Mouse (Mus musculus) liver, embryonic 13.5 days (tissue): Measurements from ENCODE around the gene Gm960. TPM values are rescaled to one million over a fixed set of nuclear protein-coding genes. Genes with fewer than 3 reads are reported as not detected.

Experiments
- ATAC-seq: fragments of 200-750 bp; cut with Nextera tagmentation; 2 replicates; pipeline ENCODE4 v1.8.0; 2017; ENCODE audit warnings: low read depth, mild to moderate bottlenecking, moderate number of reproducible peaks, moderate library complexity
- DNase-seq: peaks from one replicate; pipeline ENCODE4 v3.0.0; 2022
- H3K27ac ChIP-seq: fragments of 300-500 bp; sonication (generic); 2 replicates; pipeline ENCODE4 v1.5.1; 2015; ENCODE audit warnings: moderate library complexity, mild to moderate bottlenecking, inconsistent platforms
- H3K27me3 ChIP-seq: fragments of 300-500 bp; sonication (generic); 2 replicates; pipeline ENCODE4 v1.6.1; 2015; ENCODE audit warnings: mild to moderate bottlenecking, inconsistent platforms
- H3K36me3 ChIP-seq: fragments of 300-500 bp; sonication (generic); 2 replicates; pipeline ENCODE4 v1.6.1; 2015; ENCODE audit warnings: mild to moderate bottlenecking, inconsistent platforms
- H3K4me1 ChIP-seq: fragments of 300-500 bp; sonication (generic); replicated peaks from 2 replicates; pipeline ENCODE4 v1.6.1; 2015; ENCODE audit warnings: inconsistent platforms
- H3K4me2 ChIP-seq: fragments of 300-500 bp; sonication (generic); 2 replicates; pipeline ENCODE4 v1.6.1; 2015; ENCODE audit warnings: inconsistent platforms, mild to moderate bottlenecking, moderate library complexity
- H3K4me3 ChIP-seq: fragments of 300-500 bp; sonication (generic); replicated peaks from 2 replicates; pipeline ENCODE4 v1.5.1; 2015; ENCODE audit warnings: mild to moderate bottlenecking, inconsistent platforms
- H3K9ac ChIP-seq: fragments of 300-500 bp; sonication (generic); 2 replicates; pipeline ENCODE4 v1.6.1; 2015; ENCODE audit warnings: mild to moderate bottlenecking, inconsistent platforms
- H3K9me3 ChIP-seq: fragments of 300-500 bp; sonication (generic); replicated peaks from 2 replicates; pipeline ENCODE4 v1.6.1; 2016; ENCODE audit warnings: inconsistent platforms
- WGBS: fragments of 180-500 bp; shearing (Covaris S2); methylation state at CpG from one replicate; pipeline ENCODE4 v1.1.7; 2015; ENCODE audit not compliant: insufficient replicate concordance; 5-methylcytosine and 5-hydroxymethylcytosine counted together
- polyA plus RNA-seq: library from polyadenylated mRNA; unstranded; fragments of >200 nt; fragmentation: Nextera tagmentation; extraction: Ambion mirVana; gene quantifications from 2 replicates; pipeline ENCODE4 v1.2.1, GENCODE M21; 2015

Gene Gm960
- 0.79 TPM in 1 of 2 replicates, not detected in the other for polyA plus RNA-seq

- DNase-seq = peak; percentile 13
These were observed at the start of gene Gm960 for GRCm38 (mm10) chr19:4698205-4698677. Gm960 (minus strand) TSS chr19:4698668.

DNA sequence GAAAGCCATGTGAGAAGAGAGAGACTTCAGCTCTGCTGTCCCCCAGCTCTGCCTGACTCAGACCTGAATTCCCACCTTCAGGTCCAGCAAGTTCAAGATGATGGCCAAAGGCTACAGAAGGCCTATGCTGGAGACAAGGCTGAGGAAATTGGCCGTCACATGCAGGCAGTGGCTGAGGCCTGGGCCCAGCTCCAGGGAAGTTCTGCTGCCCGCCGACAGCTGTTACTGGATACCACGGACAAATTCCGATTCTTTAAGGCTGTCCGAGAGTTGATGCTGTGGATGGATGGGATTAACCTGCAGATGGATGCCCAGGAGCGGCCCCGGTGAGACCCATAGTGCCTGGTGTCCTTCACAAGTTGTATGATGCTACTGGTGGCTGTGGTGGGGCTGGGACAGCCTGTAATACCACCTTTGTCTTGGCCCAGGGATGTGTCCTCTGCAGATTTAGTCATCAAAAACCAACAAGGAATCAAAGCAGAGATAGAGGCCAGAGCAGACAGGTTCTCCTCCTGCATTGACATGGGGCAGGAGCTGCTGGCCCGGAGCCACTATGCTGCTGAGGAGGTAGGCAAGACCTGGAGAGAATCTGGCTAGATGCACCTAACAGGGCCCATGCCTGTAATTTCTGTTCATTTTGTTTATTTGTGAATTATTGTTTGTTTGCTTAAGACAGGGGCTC, 49.3 kb upstream of the Gm960 start:
- Histone ChIP-seq H3K27me3 (no peaks in the 10 kb centered on the region), H3K4me3 (no peak overlapping the region), H3K4me2 (no peak overlapping the region), H3K4me1 (no peaks in the 10 kb centered on the region; the same call in 1 of the 2 replicates), H3K36me3 (no peaks in the 10 kb centered on the region), H3K9me3 (no peaks in the 10 kb centered on the region), H3K27ac (no peak overlapping the region), H3K9ac (no peak overlapping the region)
- 81% methylated on average over 9 of the region's 9 CpGs for WGBS
- no peak for ATAC-seq
- no peak for DNase-seq

More at GRCm38 (mm10) chr19:4698205-4698677, at the start of gene Gm960:
- H3K36me3 ChIP-seq = no peaks in the 10 kb centered on the region
- ATAC-seq = no peak
- no peak within 1 kb of the TSS for H3K9ac ChIP-seq
- no peaks in the 10 kb centered on the region for H3K9me3 ChIP-seq
- H3K4me2 ChIP-seq = peak within 1 kb of the TSS; percentile 61
- H3K4me3 ChIP-seq = peak within 1 kb of the TSS; percentile 50
- H3K27ac ChIP-seq = no peak within 1 kb of the TSS
- H3K27me3 ChIP-seq = peaks cover 64% of the 10 kb centered on the region
- 3% methylated on average over 40 of the region's 40 CpGs for WGBS
- peaks cover 8% of the 10 kb centered on the region for H3K4me1 ChIP-seq

GRCm38 (mm10) chr19:4746611-4747010, 48.1 kb upstream of the Gm960 start:
- no peaks in the 10 kb centered on the region; the same call in 1 of the 2 replicates for H3K4me1 ChIP-seq
- no peaks in the 10 kb centered on the region for H3K27me3 ChIP-seq
- no peak overlapping the region for H3K27ac ChIP-seq
- no peak overlapping the region for H3K4me3 ChIP-seq
- WGBS = 80% methylated on average over 14 of the region's 14 CpGs
- no peaks in the 10 kb centered on the region for H3K9me3 ChIP-seq
- DNase-seq (no peak), ATAC-seq (no peak)
- H3K36me3 ChIP-seq = no peaks in the 10 kb centered on the region
- H3K9ac ChIP-seq = no peak overlapping the region
- no peak overlapping the region for H3K4me2 ChIP-seq

GRCm38 (mm10) chr19:4745681-4746080, 47.2 kb upstream of the Gm960 start:
- no peak for DNase-seq
- Histone ChIP-seq H3K9ac (no peak overlapping the region), H3K4me2 (no peak overlapping the region), H3K4me1 (no peaks in the 10 kb centered on the region; the same call in 1 of the 2 replicates), H3K9me3 (no peaks in the 10 kb centered on the region), H3K27ac (no peak overlapping the region), H3K4me3 (no peak overlapping the region), H3K36me3 (no peaks in the 10 kb centered on the region), H3K27me3 (no peaks in the 10 kb centered on the region)
- WGBS = 82% methylated on average over 10 of the region's 10 CpGs
- ATAC-seq = no peak

DNA sequence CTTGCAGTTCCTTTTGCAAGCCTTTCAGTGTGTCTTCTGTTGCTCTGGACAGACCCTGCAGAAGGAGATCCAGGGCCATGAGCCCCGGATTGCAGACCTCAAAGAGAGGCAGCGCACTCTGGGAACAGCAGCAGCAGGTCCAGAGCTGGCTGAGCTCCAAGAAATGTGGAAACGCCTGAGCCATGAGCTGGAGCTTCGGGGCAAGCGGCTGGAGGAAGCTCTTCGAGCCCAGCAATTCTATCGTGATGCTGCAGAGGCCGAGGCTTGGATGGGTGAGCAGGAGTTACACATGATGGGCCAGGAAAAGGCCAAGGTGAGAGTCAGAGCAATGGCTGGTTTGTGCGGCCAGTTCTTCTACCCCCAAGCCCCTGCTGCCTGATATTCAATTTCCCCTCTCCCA, 46.6 kb upstream of the Gm960 start:
- DNase-seq (no peak), ATAC-seq (no peak)
- H3K4me2 ChIP-seq = no peak overlapping the region
- 69% methylated on average over 9 of the region's 9 CpGs for WGBS
- no peaks in the 10 kb centered on the region for H3K27me3 ChIP-seq
- no peak overlapping the region for H3K9ac ChIP-seq
- no peak overlapping the region for H3K27ac ChIP-seq
- H3K4me1 ChIP-seq = no peaks in the 10 kb centered on the region; the same call in 1 of the 2 replicates
- H3K36me3 ChIP-seq = no peaks in the 10 kb centered on the region
- no peaks in the 10 kb centered on the region for H3K9me3 ChIP-seq
- no peak overlapping the region for H3K4me3 ChIP-seq

- Histone ChIP-seq H3K4me1 (no peaks in the 10 kb centered on the region; the same call in 1 of the 2 replicates), H3K27ac (no peak overlapping the region), H3K4me3 (no peak overlapping the region), H3K4me2 (no peak overlapping the region), H3K36me3 (no peaks in the 10 kb centered on the region), H3K9me3 (no peaks in the 10 kb centered on the region), H3K9ac (no peak overlapping the region), H3K27me3 (no peaks in the 10 kb centered on the region)
- ATAC-seq (no peak), DNase-seq (no peak)
- 74% methylated on average over 14 of the region's 14 CpGs for WGBS
These were observed 45.6 kb upstream of the Gm960 start for GRCm38 (mm10) chr19:4744026-4744425.

DNA sequence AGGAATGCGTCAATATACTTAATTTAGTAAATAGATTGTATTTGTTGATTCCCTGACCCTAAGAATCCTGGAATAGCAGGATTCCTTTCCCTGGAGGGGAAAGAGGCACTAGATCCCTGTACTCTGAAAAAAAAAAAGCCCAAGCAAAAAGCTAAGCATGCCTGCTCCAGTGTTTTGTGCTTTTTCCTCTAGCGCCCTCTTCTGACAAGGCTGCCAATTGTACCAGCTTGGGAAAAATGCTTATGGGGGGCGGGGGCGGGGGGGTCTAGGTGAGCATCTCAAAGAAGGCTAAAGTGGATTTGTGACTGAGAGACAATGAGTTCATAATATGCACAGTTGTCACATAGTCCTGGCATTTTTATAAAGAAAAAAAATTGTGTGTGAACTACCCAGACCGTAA, 45.1 kb upstream of the Gm960 start:
- H3K27ac ChIP-seq = no peak overlapping the region
- DNase-seq (no peak), ATAC-seq (no peak)
- no peaks in the 10 kb centered on the region for H3K27me3 ChIP-seq
- no peak overlapping the region for H3K4me2 ChIP-seq
- H3K9me3 ChIP-seq = no peaks in the 10 kb centered on the region
- H3K36me3 ChIP-seq = no peaks in the 10 kb centered on the region
- H3K9ac ChIP-seq = no peak overlapping the region
- H3K4me1 ChIP-seq = no peaks in the 10 kb centered on the region; the same call in 1 of the 2 replicates
- H3K4me3 ChIP-seq = no peak overlapping the region
- 38% methylated on average over 5 of the region's 5 CpGs for WGBS

DNA sequence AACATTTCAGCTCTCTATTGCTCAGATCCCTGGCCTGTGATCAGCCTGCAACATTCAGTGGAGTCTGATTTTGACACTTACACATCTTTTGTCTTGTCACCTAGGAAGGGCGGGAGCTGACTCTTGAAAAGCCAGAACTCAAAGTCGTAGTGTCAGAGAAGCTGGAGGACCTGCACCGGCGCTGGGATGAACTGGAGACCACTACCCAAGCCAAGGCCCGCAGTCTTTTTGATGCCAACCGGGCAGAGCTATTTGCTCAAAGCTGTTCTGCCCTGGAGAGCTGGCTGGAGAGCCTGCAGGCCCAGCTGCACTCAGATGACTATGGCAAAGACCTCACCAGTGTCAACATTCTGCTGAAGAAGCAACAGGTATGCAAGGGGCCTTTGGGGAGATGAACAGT, 43.8 kb upstream of the Gm960 start:
- Histone ChIP-seq H3K4me2 (no peak overlapping the region), H3K9me3 (no peaks in the 10 kb centered on the region), H3K27me3 (no peaks in the 10 kb centered on the region), H3K27ac (no peak overlapping the region), H3K9ac (no peak overlapping the region), H3K4me3 (no peak overlapping the region), H3K36me3 (no peaks in the 10 kb centered on the region), H3K4me1 (no peaks in the 10 kb centered on the region; the same call in 1 of the 2 replicates)
- DNase-seq = no peak
- ATAC-seq = no peak
- 79% methylated on average over 6 of the region's 6 CpGs for WGBS

DNA sequence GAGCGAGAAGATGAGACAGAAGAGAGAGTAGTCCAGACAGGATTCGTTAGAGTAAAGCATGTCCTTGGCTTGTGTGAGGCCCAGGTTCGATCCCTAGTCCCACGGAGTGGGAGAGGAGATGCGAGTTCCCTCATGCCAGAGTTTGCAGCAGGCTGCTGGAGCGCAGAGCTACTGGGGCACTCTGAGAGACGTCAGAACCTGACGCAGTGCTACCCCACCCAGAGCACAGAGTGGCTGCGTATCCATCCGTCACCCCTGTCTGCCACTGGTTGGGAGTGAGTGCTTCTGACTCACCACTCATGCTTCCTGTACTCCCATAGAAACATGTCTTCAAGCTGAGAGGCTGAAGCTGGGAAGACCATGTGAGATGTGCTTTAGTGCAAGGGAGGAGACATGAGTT, 43.0 kb upstream of the Gm960 start:
- no peak for ATAC-seq

DNA sequence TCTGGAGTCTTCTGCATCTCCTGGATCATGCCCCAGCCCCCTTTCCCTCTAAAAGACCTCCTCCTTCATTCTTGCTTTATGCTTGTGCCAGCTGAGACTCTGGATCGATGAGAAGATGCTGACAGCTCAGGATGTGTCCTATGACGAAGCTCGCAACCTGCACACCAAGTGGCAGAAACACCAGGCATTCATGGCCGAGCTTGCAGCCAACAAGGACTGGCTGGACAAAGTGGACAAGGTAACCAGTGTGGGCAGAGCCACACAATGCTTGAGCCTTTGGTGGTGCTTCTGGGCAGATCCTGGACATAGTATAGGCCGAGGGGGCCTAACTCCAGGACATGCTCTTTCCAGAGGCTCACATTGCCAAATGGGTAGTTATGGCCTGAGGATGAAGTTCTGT, 41.3 kb upstream of the Gm960 start:
- no peak for DNase-seq
- Histone ChIP-seq H3K9ac (no peak overlapping the region), H3K9me3 (no peaks in the 10 kb centered on the region), H3K27me3 (no peaks in the 10 kb centered on the region), H3K4me3 (no peak overlapping the region), H3K4me1 (no peaks in the 10 kb centered on the region), H3K36me3 (no peaks in the 10 kb centered on the region), H3K4me2 (no peak overlapping the region), H3K27ac (no peak overlapping the region)
- 71% methylated on average over 5 of the region's 5 CpGs for WGBS
- ATAC-seq = no peak

More for the DNA sequence above, 43.0 kb upstream of the Gm960 start:
- DNase-seq = no peak
- Histone ChIP-seq H3K9me3 (no peaks in the 10 kb centered on the region), H3K4me1 (no peaks in the 10 kb centered on the region; the same call in 1 of the 2 replicates), H3K4me2 (no peak overlapping the region), H3K27ac (no peak overlapping the region), H3K4me3 (no peak overlapping the region), H3K27me3 (no peaks in the 10 kb centered on the region), H3K9ac (no peak overlapping the region), H3K36me3 (no peaks in the 10 kb centered on the region)
- WGBS = 71% methylated on average over 10 of the region's 10 CpGs

- Histone ChIP-seq H3K27me3 (no peaks in the 10 kb centered on the region), H3K9me3 (no peaks in the 10 kb centered on the region), H3K27ac (no peak overlapping the region), H3K36me3 (no peaks in the 10 kb centered on the region), H3K4me1 (no peaks in the 10 kb centered on the region), H3K4me3 (no peak overlapping the region), H3K4me2 (no peak overlapping the region), H3K9ac (no peak overlapping the region)
- ATAC-seq = no peak
- no peak for DNase-seq
- WGBS = 81% methylated on average over 11 of the region's 11 CpGs
These were observed 40.6 kb upstream of the Gm960 start for GRCm38 (mm10) chr19:4739053-4739452.

- Histone ChIP-seq H3K36me3 (no peaks in the 10 kb centered on the region), H3K4me3 (no peak overlapping the region), H3K27ac (no peak overlapping the region), H3K9me3 (no peaks in the 10 kb centered on the region), H3K27me3 (no peaks in the 10 kb centered on the region), H3K4me1 (no peaks in the 10 kb centered on the region), H3K4me2 (no peak overlapping the region), H3K9ac (no peak overlapping the region)
- ATAC-seq (no peak), DNase-seq (no peak)
- WGBS = 71% methylated on average over 13 of the region's 13 CpGs
These were observed 39.4 kb upstream of the Gm960 start for GRCm38 (mm10) chr19:4737866-4738265.
